Comparison of ENCODE assay signal across 24 mouse cellular contexts in the genomic region with DNA sequence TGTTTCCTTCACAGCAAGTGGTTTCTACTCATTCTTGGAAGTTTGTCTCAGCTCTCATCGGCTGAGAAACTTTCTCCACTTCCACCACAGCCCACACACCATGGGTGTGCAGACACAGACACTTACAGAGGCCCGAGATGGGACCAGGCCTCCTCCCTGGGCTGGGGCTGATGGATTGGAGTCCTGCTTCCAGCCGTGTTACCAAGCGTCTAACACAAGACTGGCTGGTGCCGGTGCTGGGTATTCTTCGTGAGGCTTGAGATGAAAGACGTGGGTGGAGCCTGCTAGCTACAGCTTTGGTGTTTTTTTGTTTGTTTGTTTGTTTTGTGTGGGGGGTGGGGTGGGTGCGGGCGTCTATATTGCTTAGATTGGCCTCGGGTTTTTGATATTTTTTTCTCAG. TPM values are rescaled to one million over a fixed set of nuclear protein-coding genes. Genes with fewer than 3 reads are reported as not detected.
DNase-seq lines count a peak whose midpoint lies in the region; ATAC-seq lines count a peak whose summit lies in the region.
"Had no signal": no experiment of that assay in that cellular context is flagged by ENCODE, and none has a peak within 500 bp of the region (broad histone marks: within the 10 kb centered on the region; RNA-seq: fewer than 3 reads in every experiment).

No protein-coding gene starts in this region.

- peaks cover 28% of the 10 kb centered on the region for H3K4me1 ChIP-seq in heart, embryonic 11.5 days (ENCODE audit: control insufficient read depth, insufficient read depth, low read length)
- peaks cover 45% of the 10 kb centered on the region for H3K4me1 ChIP-seq in heart, embryonic 10.5 days
- H3K4me1 ChIP-seq in neural tube, embryonic 11.5 days (ENCODE audit: control insufficient read depth, insufficient read depth, low read length): peaks cover 8% of the 10 kb centered on the region

- H3K36me3 ChIP-seq in heart, embryonic 11.5 days (ENCODE audit: control insufficient read depth, insufficient read depth, low read length): no peaks in the 10 kb centered on the region
- H3K36me3 ChIP-seq in heart, embryonic 10.5 days: no peaks in the 10 kb centered on the region
- no peaks in the 10 kb centered on the region for H3K36me3 ChIP-seq in neural tube, embryonic 11.5 days (ENCODE audit: control insufficient read depth, insufficient read depth, low read length)
- H3K36me3 ChIP-seq: heart, embryonic 12.5 days; liver, embryonic 12.5 days; midbrain, embryonic 15.5 days had no signal

- no peaks in the 10 kb centered on the region for H3K9me3 ChIP-seq in heart, embryonic 11.5 days (replicated peaks; ENCODE audit: control insufficient read depth, low read length)
- H3K9me3 ChIP-seq in heart, embryonic 10.5 days: no peaks in the 10 kb centered on the region
- H3K9me3 ChIP-seq in neural tube, embryonic 11.5 days (ENCODE audit: control insufficient read depth, low read length): no peaks in the 10 kb centered on the region
- H3K9me3 ChIP-seq: forebrain, embryonic 13.5 days; heart, embryonic 12.5 days; liver, embryonic 12.5 days; midbrain, embryonic 15.5 days had no signal

- no peak overlapping the region for H3K9ac ChIP-seq in heart, embryonic 11.5 days (ENCODE audit: low read depth, low read length)
- no peak overlapping the region for H3K9ac ChIP-seq in neural tube, embryonic 11.5 days (ENCODE audit: low read length)
- H3K9ac ChIP-seq: forebrain, embryonic 13.5 days; midbrain, embryonic 15.5 days had no signal

- H3K4me2 ChIP-seq in heart, embryonic 11.5 days: peak overlapping the region; percentile 93; the same call in 1 of the 2 replicates
- H3K4me2 ChIP-seq in neural tube, embryonic 11.5 days (ENCODE audit: low read depth): no peak overlapping the region

- no peak overlapping the region for H3K27ac ChIP-seq in heart, embryonic 11.5 days (ENCODE audit: low read depth, low read length)
- H3K27ac ChIP-seq in heart, embryonic 10.5 days: no peak overlapping the region
- no peak overlapping the region for H3K27ac ChIP-seq in neural tube, embryonic 11.5 days (ENCODE audit: low read depth, low read length)
- H3K27ac ChIP-seq: forebrain, embryonic 13.5 days; kidney, postnatal 0 days; liver, embryonic 12.5 days; macrophage; midbrain, embryonic 15.5 days had no signal

- 23% methylated on average over 10 of the region's 10 CpGs for WGBS in heart, embryonic 11.5 days (ENCODE audit: insufficient replicate concordance)
- WGBS in heart, embryonic 10.5 days: 21% methylated on average over 10 of the region's 10 CpGs
- WGBS in neural tube, embryonic 11.5 days: 13% methylated on average over 10 of the region's 10 CpGs

- no peak overlapping the region for H3K4me3 ChIP-seq in heart, embryonic 11.5 days (ENCODE audit: low read depth, low read length)
- H3K4me3 ChIP-seq in heart, embryonic 10.5 days: no peak overlapping the region
- H3K4me3 ChIP-seq in neural tube, embryonic 11.5 days (ENCODE audit: low read depth, low read length): no peak overlapping the region

- ATAC-seq in CD4-positive, CD25-positive, alpha-beta regulatory T cell, adult 4 months: no peak
- no peak for ATAC-seq in heart, embryonic 11.5 days (replicated peaks; ENCODE audit: insufficient number of reproducible peaks, low FRiP score, low TSS enrichment)
- ATAC-seq in neural tube, embryonic 11.5 days (ENCODE audit: insufficient read depth, low FRiP score, low TSS enrichment): no peak
- ATAC-seq in megakaryocyte-erythroid progenitor cell, adult 5-6 weeks (replicated peaks; ENCODE audit: low FRiP score, low TSS enrichment, poor library complexity, severe bottlenecking): no peak
- ATAC-seq: liver, embryonic 12.5 days; liver, postnatal 0 days; lung, postnatal 0 days had no signal

- no peaks in the 10 kb centered on the region for H3K27me3 ChIP-seq in heart, embryonic 11.5 days (ENCODE audit: control insufficient read depth, insufficient read depth, low read length)
- no peaks in the 10 kb centered on the region; the same call in 1 of the 2 replicates for H3K27me3 ChIP-seq in heart, embryonic 10.5 days (ENCODE audit: insufficient read depth, poor library complexity, severe bottlenecking)
- no peaks in the 10 kb centered on the region for H3K27me3 ChIP-seq in neural tube, embryonic 11.5 days (ENCODE audit: control insufficient read depth, insufficient read depth, low read length)
- H3K27me3 ChIP-seq: heart, embryonic 12.5 days had no signal

- peak; percentile 65 for DNase-seq in CD4-positive, CD25-positive, alpha-beta regulatory T cell, adult 2 months (ENCODE audit: low read depth, low spot score)
- DNase-seq in heart, embryonic 10.5 days (ENCODE audit: low spot score): no peak
- peak; percentile 30 for DNase-seq in neural tube, embryonic 11.5 days (ENCODE audit: low spot score)
- DNase-seq in neural tube, embryonic 10.5 days (ENCODE audit: extremely low spot score, low spot score): no peak
- DNase-seq: adrenal gland, postnatal 25 days; gastrocnemius, postnatal 14 days; heart, postnatal 10 days; kidney, adult 8-10 months; layer of hippocampus, postnatal 36 days; left cerebral cortex, postnatal 4 days; liver, postnatal 0 days; right cerebral cortex, adult 18-20 months; spleen, adult 18-20 months; thymus, postnatal 14 days had no signal

RNA-seq across cellular contexts. Expression of gene Dusp5, which starts 1.4 kb away (rescaled TPM):
- 10 to 100 TPM in 1 of 2 experiments, 1 to 10 TPM in 1; 6.7 to 11.1 TPM for polyA plus RNA-seq in CD4-positive, CD25-positive, alpha-beta regulatory T cell, adult 4 months (2017; shearing (Covaris generic))
- polyA plus RNA-seq in heart, embryonic 11.5 days (2014; fragmentation: Nextera tagmentation; extraction: Ambion mirVana): 9.2 and 9.4 TPM in 2 replicates
- 11.9 and 15.9 TPM in 2 replicates for polyA plus RNA-seq in heart, embryonic 10.5 days (2016; fragmentation: Nextera tagmentation; extraction: Ambion mirVana)
- 5.0 and 5.4 TPM in 2 replicates for polyA plus RNA-seq in neural tube, embryonic 11.5 days (2014; fragmentation: Nextera tagmentation; extraction: Ambion mirVana)
- total RNA-seq in megakaryocyte-erythroid progenitor cell, adult 5-6 weeks (2014; fragmentation: Nextera tagmentation): 1.6 and 2.9 TPM in 2 replicates
- 5.4 and 12.3 TPM in 2 replicates for total RNA-seq in megakaryocyte-erythroid progenitor cell, adult 5-6 weeks (2017)

Comparison
In these comparisons a context has a peak if more than half of its experiments do, and no peak if none do; other contexts are left out.
1. DNase-seq: peak in CD4-positive, CD25-positive, alpha-beta regulatory T cell, adult 2 months (single experiment) and neural tube, embryonic 11.5 days (single experiment); none in heart, embryonic 10.5 days (single experiment) and neural tube, embryonic 10.5 days (single experiment).